Mouse (Mus musculus): Measurements from ENCODE around the gene Qser1. TPM values are rescaled to one million over a fixed set of nuclear protein-coding genes. Genes with fewer than 3 reads are reported as not detected.
"Not testable (repeated sequence)": the region's sequence is repeated elsewhere in the genome, so short reads cannot be mapped to it uniquely, and the experiment has no call there.

Qser1 gene
- 15.8 and 16.5 TPM in 2 replicates for polyA plus RNA-seq (2014; fragmentation: Nextera tagmentation; extraction: Ambion mirVana)

DNA sequence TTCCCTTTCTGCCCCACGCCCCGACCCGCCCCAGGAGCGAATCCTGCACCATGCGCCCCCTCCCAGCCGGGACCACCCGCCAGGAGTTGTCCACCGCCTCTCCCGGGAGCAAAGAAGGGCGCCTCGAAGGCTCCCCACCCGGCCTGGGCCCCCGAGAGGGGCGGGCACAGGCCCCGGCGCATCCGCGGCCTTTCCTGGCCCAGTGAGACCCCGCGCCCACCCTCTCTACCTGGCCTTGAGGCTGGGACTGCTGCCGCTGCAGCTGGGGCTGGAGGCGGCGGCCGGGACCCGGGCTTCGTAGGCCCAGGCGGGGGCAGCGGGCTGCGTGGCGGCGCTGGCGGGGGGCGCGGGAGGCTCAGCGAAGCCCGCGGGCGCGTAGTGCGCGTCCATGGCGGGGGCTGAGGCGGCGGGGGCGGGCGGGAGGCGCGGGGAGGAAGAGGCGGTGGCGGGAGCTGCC is at the start of gene Qser1:
Gene Qser1 (minus strand): TSS at position 390 of the 457 bp plus-strand sequence.
- H3K4me1 ChIP-seq (replicated peaks; ENCODE audit: control insufficient read depth, insufficient read depth, low read length), result peaks cover 10% of the 10 kb centered on the region
- H3K36me3 ChIP-seq (ENCODE audit: control insufficient read depth, insufficient read depth, low read length), result no peaks in the 10 kb centered on the region
- H3K9ac ChIP-seq (ENCODE audit: low read length), result peak within 1 kb of the TSS; percentile 96
- peak within 1 kb of the TSS; percentile 96 for H3K4me2 ChIP-seq (ENCODE audit: low read length)
- ATAC-seq (replicated peaks; ENCODE audit: low FRiP score, low TSS enrichment, low read depth), result peak; percentile 69
- WGBS, result 2% methylated on average over 29 of the region's 50 CpGs
- peak within 1 kb of the TSS; percentile 93 for H3K4me3 ChIP-seq (ENCODE audit: low read depth, low read length)
- H3K27ac ChIP-seq (ENCODE audit: low read depth), result peak within 1 kb of the TSS; percentile 96
- no peaks in the 10 kb centered on the region for H3K27me3 ChIP-seq (replicated peaks; ENCODE audit: control insufficient read depth, insufficient read depth, low read length)
- H3K9me3 ChIP-seq (ENCODE audit: control insufficient read depth, low read length), result no peaks in the 10 kb centered on the region
- DNase-seq (ENCODE audit: low spot score), result peak; percentile 87

- ATAC-seq (replicated peaks; ENCODE audit: low FRiP score, low TSS enrichment, low read depth) (no peak), DNase-seq (ENCODE audit: low spot score) (no peak)
- H3K9me3 ChIP-seq (ENCODE audit: control insufficient read depth, low read length), result no peaks in the 10 kb centered on the region
- H3K27me3 ChIP-seq (replicated peaks; ENCODE audit: control insufficient read depth, insufficient read depth, low read length), result no peaks in the 10 kb centered on the region
- no peaks in the 10 kb centered on the region for H3K4me1 ChIP-seq (replicated peaks; ENCODE audit: control insufficient read depth, insufficient read depth, low read length)
- no peak overlapping the region for H3K4me3 ChIP-seq (ENCODE audit: low read depth, low read length)
- no peak overlapping the region for H3K9ac ChIP-seq (ENCODE audit: low read length)
- WGBS, result 90% methylated on average over 4 of the region's 4 CpGs
- H3K4me2 ChIP-seq (ENCODE audit: low read length), result no peak overlapping the region
- no peaks in the 10 kb centered on the region for H3K36me3 ChIP-seq (ENCODE audit: control insufficient read depth, insufficient read depth, low read length)
- no peak overlapping the region for H3K27ac ChIP-seq (ENCODE audit: low read depth)
Observed at GRCm38 (mm10) chr2:104864176-104864860, 47.8 kb upstream of the Qser1 start.

GRCm38 (mm10) chr2:104860426-104860825 is 43.9 kb upstream of the Qser1 start:
- no peak overlapping the region for H3K9ac ChIP-seq (ENCODE audit: low read length)
- whole genome bisulfite sequencing, result 73% methylated on average over 10 of the region's 10 CpGs
- no peak overlapping the region for H3K27ac ChIP-seq (ENCODE audit: low read depth)
- H3K4me1 ChIP-seq (replicated peaks; ENCODE audit: control insufficient read depth, insufficient read depth, low read length), result no peaks in the 10 kb centered on the region
- ATAC-seq (replicated peaks; ENCODE audit: low FRiP score, low TSS enrichment, low read depth), result no peak
- no peaks in the 10 kb centered on the region for H3K27me3 ChIP-seq (replicated peaks; ENCODE audit: control insufficient read depth, insufficient read depth, low read length)
- no peak overlapping the region for H3K4me2 ChIP-seq (ENCODE audit: low read length)
- no peak overlapping the region for H3K4me3 ChIP-seq (ENCODE audit: low read depth, low read length)
- no peak for DNase-seq (ENCODE audit: low spot score)
- H3K36me3 ChIP-seq (ENCODE audit: control insufficient read depth, insufficient read depth, low read length), result no peaks in the 10 kb centered on the region
- no peaks in the 10 kb centered on the region for H3K9me3 ChIP-seq (ENCODE audit: control insufficient read depth, low read length)

GRCm38 (mm10) chr2:104859060-104859459 is 42.5 kb upstream of the Qser1 start:
- Histone ChIP-seq H3K9me3 (ENCODE audit: control insufficient read depth, low read length) (no peaks in the 10 kb centered on the region), H3K36me3 (ENCODE audit: control insufficient read depth, insufficient read depth, low read length) (no peaks in the 10 kb centered on the region), H3K9ac (ENCODE audit: low read length) (no peak overlapping the region), H3K27me3 (replicated peaks; ENCODE audit: control insufficient read depth, insufficient read depth, low read length) (no peaks in the 10 kb centered on the region), H3K4me1 (replicated peaks; ENCODE audit: control insufficient read depth, insufficient read depth, low read length) (no peaks in the 10 kb centered on the region), H3K4me2 (ENCODE audit: low read length) (no peak overlapping the region), H3K4me3 (ENCODE audit: low read depth, low read length) (no peak overlapping the region), H3K27ac (ENCODE audit: low read depth) (no peak overlapping the region)
- peak; percentile 89 for ATAC-seq (replicated peaks; ENCODE audit: low FRiP score, low TSS enrichment, low read depth)
- DNase-seq (ENCODE audit: low spot score), result no peak
- WGBS, result 51% methylated on average over 5 of the region's 5 CpGs

- not testable (repeated sequence) for DNase-seq (ENCODE audit: low spot score); H3K27ac ChIP-seq (ENCODE audit: low read depth); H3K9me3 ChIP-seq (ENCODE audit: control insufficient read depth, low read length); H3K4me2 ChIP-seq (ENCODE audit: low read length); H3K9ac ChIP-seq (ENCODE audit: low read length); H3K36me3 ChIP-seq (ENCODE audit: control insufficient read depth, insufficient read depth, low read length); H3K4me3 ChIP-seq (ENCODE audit: low read depth, low read length); H3K4me1 ChIP-seq (replicated peaks; ENCODE audit: control insufficient read depth, insufficient read depth, low read length); H3K27me3 ChIP-seq (replicated peaks; ENCODE audit: control insufficient read depth, insufficient read depth, low read length); ATAC-seq (replicated peaks; ENCODE audit: low FRiP score, low TSS enrichment, low read depth)
- WGBS, result 93% methylated on average over 3 of the region's 3 CpGs
Observed at GRCm38 (mm10) chr2:104858083-104858482, 41.5 kb upstream of the Qser1 start.

DNA sequence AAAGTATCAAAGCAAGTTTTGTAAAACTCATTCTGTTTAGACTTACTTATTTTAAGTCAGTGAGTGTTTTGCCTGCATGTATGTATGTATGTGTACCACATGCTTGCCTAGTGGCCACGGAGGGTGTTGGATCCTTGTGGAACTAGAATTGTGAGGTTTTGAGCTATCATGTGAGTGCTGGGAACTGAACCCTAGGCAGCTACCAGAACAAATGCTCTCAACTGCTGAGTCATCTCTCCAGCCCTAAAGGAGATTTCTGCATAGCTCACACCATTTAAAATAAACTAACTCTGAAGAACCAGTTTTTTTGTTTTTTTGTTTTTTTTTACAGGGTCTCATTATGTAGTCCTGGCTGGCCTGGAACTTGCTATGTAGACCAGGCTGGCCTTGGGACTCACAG is 39.7 kb upstream of the Qser1 start:
- no peaks in the 10 kb centered on the region for H3K27me3 ChIP-seq (replicated peaks; ENCODE audit: control insufficient read depth, insufficient read depth, low read length)
- DNase-seq (ENCODE audit: low spot score), result peak; percentile 48

GRCm38 (mm10) chr2:104855732-104856131 is 39.2 kb upstream of the Qser1 start:
- peak; percentile 15 for DNase-seq (ENCODE audit: low spot score)
- Histone ChIP-seq H3K4me1 (replicated peaks; ENCODE audit: control insufficient read depth, insufficient read depth, low read length) (no peaks in the 10 kb centered on the region), H3K9me3 (ENCODE audit: control insufficient read depth, low read length) (no peaks in the 10 kb centered on the region), H3K27me3 (replicated peaks; ENCODE audit: control insufficient read depth, insufficient read depth, low read length) (peaks cover 3% of the 10 kb centered on the region; the same call in 1 of the 2 replicates), H3K27ac (ENCODE audit: low read depth) (no peak overlapping the region), H3K4me3 (ENCODE audit: low read depth, low read length) (no peak overlapping the region), H3K9ac (ENCODE audit: low read length) (no peak overlapping the region), H3K36me3 (ENCODE audit: control insufficient read depth, insufficient read depth, low read length) (no peaks in the 10 kb centered on the region), H3K4me2 (ENCODE audit: low read length) (no peak overlapping the region)
- ATAC-seq (replicated peaks; ENCODE audit: low FRiP score, low TSS enrichment, low read depth), result no peak
- WGBS, result 46% methylated on average over 3 of the region's 3 CpGs

More for the DNA sequence above, 39.7 kb upstream of the Qser1 start:
- Histone ChIP-seq H3K4me1 (replicated peaks; ENCODE audit: control insufficient read depth, insufficient read depth, low read length) (no peaks in the 10 kb centered on the region), H3K36me3 (ENCODE audit: control insufficient read depth, insufficient read depth, low read length) (no peaks in the 10 kb centered on the region), H3K27ac (ENCODE audit: low read depth) (no peak overlapping the region), H3K4me3 (ENCODE audit: low read depth, low read length) (no peak overlapping the region), H3K9me3 (ENCODE audit: control insufficient read depth, low read length) (no peaks in the 10 kb centered on the region), H3K4me2 (ENCODE audit: low read length) (no peak overlapping the region), H3K9ac (ENCODE audit: low read length) (no peak overlapping the region)
- WGBS, result 56% methylated on average over 1 of the region's 1 CpGs
- ATAC-seq (replicated peaks; ENCODE audit: low FRiP score, low TSS enrichment, low read depth), result no peak

DNA sequence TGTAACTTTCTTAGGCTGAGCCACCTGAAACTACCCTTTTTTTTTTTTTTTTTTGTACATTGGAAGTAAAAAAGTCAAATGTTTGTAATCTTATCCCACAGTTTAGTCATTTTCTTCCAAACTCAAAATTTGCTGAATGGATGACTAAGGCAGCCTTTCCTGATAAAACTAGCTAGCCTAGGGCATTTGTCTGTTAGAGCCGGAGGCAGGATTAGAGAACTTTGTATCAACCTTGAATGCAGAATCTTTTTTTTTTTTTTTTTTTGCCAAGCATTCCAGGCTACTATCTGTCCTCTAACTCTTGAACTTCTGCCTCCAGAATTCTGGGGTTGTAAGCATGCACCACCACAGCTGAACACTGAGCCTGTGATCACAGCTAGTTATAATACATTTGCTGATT is 38.3 kb upstream of the Qser1 start:
- H3K27me3 ChIP-seq (replicated peaks; ENCODE audit: control insufficient read depth, insufficient read depth, low read length), result peaks cover 5% of the 10 kb centered on the region; the same call in 1 of the 2 replicates
- WGBS, result 58% methylated on average over 1 of the region's 1 CpGs

GRCm38 (mm10) chr2:104852546-104852945 is 36.0 kb upstream of the Qser1 start:
- DNase-seq (ENCODE audit: low spot score), result no peak
- no peaks in the 10 kb centered on the region for H3K36me3 ChIP-seq (ENCODE audit: control insufficient read depth, insufficient read depth, low read length)
- no peak overlapping the region for H3K4me2 ChIP-seq (ENCODE audit: low read length)
- no peak for ATAC-seq (replicated peaks; ENCODE audit: low FRiP score, low TSS enrichment, low read depth)
- peaks cover 12% of the 10 kb centered on the region; the same call in 1 of the 2 replicates for H3K27me3 ChIP-seq (replicated peaks; ENCODE audit: control insufficient read depth, insufficient read depth, low read length)
- no peaks in the 10 kb centered on the region for H3K9me3 ChIP-seq (ENCODE audit: control insufficient read depth, low read length)
- H3K27ac ChIP-seq (ENCODE audit: low read depth), result no peak overlapping the region
- H3K4me1 ChIP-seq (replicated peaks; ENCODE audit: control insufficient read depth, insufficient read depth, low read length), result 0 out of 2 replicates have a peak, but pooled peaks cover 6% of the 10 kb centered on the region
- WGBS, result 92% methylated on average over 7 of the region's 7 CpGs
- H3K4me3 ChIP-seq (ENCODE audit: low read depth, low read length), result no peak overlapping the region
- no peak overlapping the region for H3K9ac ChIP-seq (ENCODE audit: low read length)

More for the DNA sequence above, 38.3 kb upstream of the Qser1 start:
- no peaks in the 10 kb centered on the region for H3K9me3 ChIP-seq (ENCODE audit: control insufficient read depth, low read length)
- H3K4me1 ChIP-seq (replicated peaks; ENCODE audit: control insufficient read depth, insufficient read depth, low read length), result no peaks in the 10 kb centered on the region
- H3K36me3 ChIP-seq (ENCODE audit: control insufficient read depth, insufficient read depth, low read length), result no peaks in the 10 kb centered on the region
- no peak overlapping the region for H3K4me2 ChIP-seq (ENCODE audit: low read length)
- ATAC-seq (replicated peaks; ENCODE audit: low FRiP score, low TSS enrichment, low read depth), result no peak
- no peak overlapping the region for H3K4me3 ChIP-seq (ENCODE audit: low read depth, low read length)
- no peak overlapping the region for H3K27ac ChIP-seq (ENCODE audit: low read depth)
- H3K9ac ChIP-seq (ENCODE audit: low read length), result no peak overlapping the region
- DNase-seq (ENCODE audit: low spot score), result no peak

All from intestine, embryonic 14.5 days (tissue).